Mouse (Mus musculus) intestine, embryonic 16.5 days (tissue): Measurements from ENCODE around the gene D130043K22Rik. TPM values are rescaled to one million over a fixed set of nuclear protein-coding genes. Genes with fewer than 3 reads are reported as not detected.
A peak's percentile ranks its signal among the peaks of the same experiment; 100 is the strongest.

Source experiments
- ATAC-seq: fragments of 200-750 bp; cut with Nextera tagmentation; 2 replicates; pipeline ENCODE4 v1.8.0; 2017; ENCODE audit warnings: moderate TSS enrichment, moderate library complexity
- H3K27ac ChIP-seq: fragments of 300-500 bp; sonication (generic); 2 replicates; pipeline ENCODE4 v1.5.1; 2014; ENCODE audit warnings: mild to moderate bottlenecking, low read length
- H3K27me3 ChIP-seq: fragments of 300-500 bp; sonication (generic); replicated peaks from 2 replicates; pipeline ENCODE4 v1.6.1; 2014; ENCODE audit warnings: low read length, control low read depth, mixed read lengths; ENCODE audit not compliant: control insufficient read depth, insufficient read depth
- H3K36me3 ChIP-seq: fragments of 300-500 bp; sonication (generic); 2 replicates; pipeline ENCODE4 v1.6.1; 2014; ENCODE audit warnings: low read length, control low read depth; ENCODE audit not compliant: control insufficient read depth, insufficient read depth
- H3K4me1 ChIP-seq: fragments of 300-500 bp; sonication (generic); 2 replicates; pipeline ENCODE4 v1.6.1; 2014; ENCODE audit warnings: low read length, control low read depth, mixed read lengths; ENCODE audit not compliant: control insufficient read depth, insufficient read depth
- H3K4me2 ChIP-seq: fragments of 300-500 bp; sonication (generic); 2 replicates; pipeline ENCODE4 v1.6.1; 2014; ENCODE audit warnings: low read depth, low read length, control low read depth
- H3K4me3 ChIP-seq: fragments of 300-500 bp; sonication (generic); 2 replicates; pipeline ENCODE4 v1.5.1; 2014; ENCODE audit warnings: mild to moderate bottlenecking, low read length
- H3K9ac ChIP-seq: fragments of 300-500 bp; sonication (generic); 2 replicates; pipeline ENCODE4 v1.6.1; 2014; ENCODE audit warnings: low read depth, low read length
- H3K9me3 ChIP-seq: fragments of 300-500 bp; sonication (generic); 2 replicates; pipeline ENCODE4 v1.6.1; 2016; ENCODE audit warnings: low read length, control low read depth; ENCODE audit not compliant: control insufficient read depth
- WGBS: fragments of 180-500 bp; shearing (Covaris S2); extraction: QIAGEN DNeasy Blood & Tissue Kit; methylation state at CpG from one replicate; pipeline ENCODE4 v1.1.7; 2014; 5-methylcytosine and 5-hydroxymethylcytosine counted together
- polyA plus RNA-seq: library from polyadenylated mRNA; unstranded; fragments of >200 nt; fragmentation: Nextera tagmentation; extraction: Ambion mirVana; gene quantifications from 2 replicates; pipeline ENCODE4 v1.2.1, GENCODE M21; 2015

The D130043K22Rik gene
- polyA plus RNA-seq, 1 experiment from 2014 or later, result 2.1 TPM

- H3K4me1 ChIP-seq, result peaks cover 3% of the 10 kb centered on the region; the same call in 1 of the 2 replicates
- H3K9ac ChIP-seq, result no peak overlapping the region
- H3K9me3 ChIP-seq, result no peaks in the 10 kb centered on the region
- H3K4me3 ChIP-seq, result no peak overlapping the region
- no peak for ATAC-seq
- no peak overlapping the region for H3K4me2 ChIP-seq
- peaks cover 8% of the 10 kb centered on the region for H3K36me3 ChIP-seq
- H3K27me3 ChIP-seq, result no peaks in the 10 kb centered on the region
- H3K27ac ChIP-seq, result no peak overlapping the region
These were observed 38.9 kb upstream of the D130043K22Rik start for GRCm38 (mm10) chr13:24806079-24806478.

DNA sequence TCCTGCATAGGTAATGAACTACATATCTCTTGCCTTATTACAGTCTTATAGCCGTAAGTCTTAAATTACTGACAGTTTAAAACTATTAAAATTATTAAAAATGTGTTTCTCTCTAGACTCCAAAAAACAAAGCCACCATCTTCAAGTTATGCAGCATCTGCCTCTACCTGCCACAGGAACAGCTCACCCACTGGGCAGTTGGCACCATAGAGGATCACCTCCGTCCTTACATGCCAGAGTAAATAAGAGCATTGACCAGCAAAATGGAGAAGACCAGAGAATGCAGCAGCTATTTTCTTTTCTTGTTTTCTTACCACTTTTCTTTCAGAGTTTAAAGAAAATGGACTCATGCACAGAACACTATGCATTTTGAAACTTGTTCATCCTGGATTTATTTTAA is 32.4 kb upstream of the D130043K22Rik start:
- Histone ChIP-seq H3K36me3 (peaks cover 14% of the 10 kb centered on the region), H3K9me3 (no peaks in the 10 kb centered on the region), H3K4me3 (no peak overlapping the region), H3K27me3 (no peaks in the 10 kb centered on the region), H3K4me2 (no peak overlapping the region), H3K9ac (no peak overlapping the region), H3K27ac (no peak overlapping the region), H3K4me1 (no peaks in the 10 kb centered on the region)
- no peak for ATAC-seq
- 96% methylated on average over 2 of the region's 2 CpGs for whole genome bisulfite sequencing

GRCm38 (mm10) chr13:24814616-24815015 is 30.3 kb upstream of the D130043K22Rik start:
- Histone ChIP-seq H3K36me3 (peaks cover 11% of the 10 kb centered on the region), H3K4me1 (no peaks in the 10 kb centered on the region), H3K9ac (no peak overlapping the region), H3K4me3 (no peak overlapping the region), H3K27me3 (no peaks in the 10 kb centered on the region), H3K9me3 (no peaks in the 10 kb centered on the region), H3K4me2 (no peak overlapping the region), H3K27ac (no peak overlapping the region)
- ATAC-seq, result no peak
- WGBS, result 82% methylated on average over 1 of the region's 1 CpGs

DNA sequence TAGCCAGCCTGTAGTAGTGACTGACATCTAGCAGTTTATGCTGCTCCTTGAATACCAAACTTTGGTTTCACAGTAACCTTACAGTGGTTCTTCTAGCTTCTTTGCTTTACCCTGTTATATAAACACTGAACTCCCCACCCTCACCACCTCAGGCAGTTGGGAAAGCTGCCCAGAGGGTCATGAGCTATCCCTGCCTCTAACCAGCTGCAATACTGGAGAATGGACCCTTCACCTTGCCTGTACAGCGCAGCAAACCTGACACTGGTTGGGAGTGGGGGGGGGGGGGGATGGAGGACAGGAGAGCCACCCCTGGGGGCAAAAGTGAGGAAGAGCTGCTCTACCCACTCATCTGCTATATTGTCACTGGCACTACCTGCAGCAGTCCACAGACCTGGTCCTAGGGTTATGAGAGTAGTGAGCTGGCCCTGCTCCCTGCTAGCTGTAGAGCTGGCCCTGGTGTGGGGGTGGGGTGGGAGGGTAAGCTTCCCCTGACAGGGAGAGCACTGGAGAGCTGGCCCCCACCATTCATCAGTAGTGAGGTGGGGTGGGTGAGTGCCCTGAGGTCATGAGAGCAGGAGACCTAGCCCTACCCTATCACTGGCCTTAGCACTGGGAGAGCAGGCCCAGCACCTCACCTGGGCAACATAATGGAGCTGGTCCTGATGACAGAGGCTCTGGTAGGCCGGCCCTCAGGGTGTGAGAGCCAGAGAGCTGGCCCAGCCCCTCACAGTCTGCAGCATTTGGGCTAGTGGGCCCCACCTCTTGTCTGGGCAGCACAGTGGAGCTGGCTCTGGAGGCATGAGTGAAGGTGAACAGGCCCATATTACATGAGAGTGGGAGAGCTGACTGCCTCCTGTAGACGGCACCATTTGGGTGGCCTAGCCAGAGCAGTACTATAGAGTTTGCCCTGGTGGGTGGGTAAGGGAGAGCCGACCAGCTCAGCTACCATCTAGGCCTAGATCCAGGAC is 28.5 kb upstream of the D130043K22Rik start:
- WGBS, result 60% methylated on average over 4 of the region's 4 CpGs
- Histone ChIP-seq H3K4me3 (no peak overlapping the region), H3K36me3 (peaks cover 4% of the 10 kb centered on the region; the same call in 1 of the 2 replicates), H3K9me3 (no peaks in the 10 kb centered on the region), H3K27me3 (no peaks in the 10 kb centered on the region), H3K9ac (no peak overlapping the region), H3K27ac (no peak overlapping the region), H3K4me1 (no peaks in the 10 kb centered on the region), H3K4me2 (no peak overlapping the region)
- ATAC-seq, result peak; percentile 66

GRCm38 (mm10) chr13:24819931-24820330 is 25.0 kb upstream of the D130043K22Rik start:
- Histone ChIP-seq H3K4me2 (no peak overlapping the region), H3K27me3 (no peaks in the 10 kb centered on the region), H3K9me3 (no peaks in the 10 kb centered on the region), H3K4me3 (no peak overlapping the region), H3K36me3 (no peaks in the 10 kb centered on the region), H3K27ac (no peak overlapping the region), H3K9ac (no peak overlapping the region), H3K4me1 (no peaks in the 10 kb centered on the region)
- WGBS, result 86% methylated on average over 1 of the region's 1 CpGs
- ATAC-seq, result no peak

GRCm38 (mm10) chr13:24822663-24823343 is 22.1 kb upstream of the D130043K22Rik start:
- Histone ChIP-seq H3K4me3 (no peak overlapping the region), H3K4me2 (no peak overlapping the region), H3K9me3 (no peaks in the 10 kb centered on the region), H3K27me3 (no peaks in the 10 kb centered on the region), H3K27ac (no peak overlapping the region), H3K36me3 (no peaks in the 10 kb centered on the region), H3K4me1 (no peaks in the 10 kb centered on the region), H3K9ac (no peak overlapping the region)
- ATAC-seq, result no peak
- WGBS, result 89% methylated on average over 16 of the region's 16 CpGs

DNA sequence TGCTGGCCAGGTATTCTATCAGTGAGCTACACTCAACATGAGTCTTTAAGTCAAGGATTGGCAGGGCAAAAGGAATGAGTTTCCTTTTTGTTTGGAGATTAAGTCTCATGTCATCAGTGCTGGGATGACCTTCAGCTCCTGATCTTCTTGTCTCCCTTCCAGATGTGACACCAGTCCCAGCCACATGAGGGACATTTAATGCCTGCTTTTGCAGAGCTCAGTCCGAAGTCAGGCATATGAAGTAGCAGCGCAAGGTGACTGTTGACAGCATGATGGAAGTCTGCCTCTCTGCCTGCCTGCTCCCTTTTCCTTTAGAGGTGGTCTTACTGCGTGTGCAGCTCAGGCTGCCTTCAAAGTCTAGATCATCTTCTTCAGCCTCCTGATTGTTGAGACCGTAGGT is 20.3 kb upstream of the D130043K22Rik start:
- no peak overlapping the region for H3K4me2 ChIP-seq
- no peaks in the 10 kb centered on the region for H3K36me3 ChIP-seq
- no peaks in the 10 kb centered on the region for H3K4me1 ChIP-seq
- no peak overlapping the region for H3K9ac ChIP-seq
- no peaks in the 10 kb centered on the region for H3K27me3 ChIP-seq
- H3K9me3 ChIP-seq, result no peaks in the 10 kb centered on the region
- H3K27ac ChIP-seq, result no peak overlapping the region
- H3K4me3 ChIP-seq, result no peak overlapping the region
- no peak for ATAC-seq
- WGBS, result 86% methylated on average over 4 of the region's 4 CpGs

DNA sequence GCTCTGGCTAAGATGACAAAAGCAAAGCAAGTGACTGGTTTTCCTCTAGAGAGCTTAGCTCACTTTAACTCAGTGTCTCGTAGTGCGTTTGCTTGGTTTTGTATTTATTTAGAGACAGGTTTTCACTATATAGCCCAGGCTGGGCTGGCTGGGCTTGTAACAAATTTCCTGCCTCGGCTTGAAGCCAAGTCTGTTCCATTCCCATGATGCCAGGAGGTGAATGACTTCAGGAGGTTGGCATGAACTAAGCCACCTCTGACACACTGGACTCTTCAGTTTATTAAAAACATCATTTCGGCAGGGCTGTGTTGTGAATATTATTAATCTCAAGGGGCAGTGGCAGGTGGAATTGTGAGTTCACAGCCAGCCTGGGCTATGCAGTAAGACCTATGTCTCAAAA is 19.3 kb upstream of the D130043K22Rik start:
- Histone ChIP-seq H3K9ac (no peak overlapping the region), H3K4me2 (no peak overlapping the region), H3K36me3 (no peaks in the 10 kb centered on the region), H3K27ac (no peak overlapping the region), H3K9me3 (no peaks in the 10 kb centered on the region), H3K4me3 (no peak overlapping the region), H3K4me1 (no peaks in the 10 kb centered on the region), H3K27me3 (no peaks in the 10 kb centered on the region)
- WGBS, result 83% methylated on average over 4 of the region's 4 CpGs
- ATAC-seq, result no peak

GRCm38 (mm10) chr13:24826116-24826515 is 18.8 kb upstream of the D130043K22Rik start:
- H3K4me1 ChIP-seq, result no peaks in the 10 kb centered on the region
- H3K9me3 ChIP-seq, result no peaks in the 10 kb centered on the region
- no peak for ATAC-seq
- no peak overlapping the region for H3K4me3 ChIP-seq
- no peaks in the 10 kb centered on the region for H3K36me3 ChIP-seq
- no peak overlapping the region for H3K9ac ChIP-seq
- H3K4me2 ChIP-seq, result no peak overlapping the region
- no peak overlapping the region for H3K27ac ChIP-seq
- H3K27me3 ChIP-seq, result no peaks in the 10 kb centered on the region
- WGBS, result 69% methylated on average over 7 of the region's 7 CpGs
